Mouse (Mus musculus) midbrain, postnatal 0 days (tissue): Measurements from ENCODE around the gene Clec9a. TPM values are rescaled to one million over a fixed set of nuclear protein-coding genes. Genes with fewer than 3 reads are reported as not detected.

Experiments
- ATAC-seq: fragments of 200-750 bp; cut with Nextera tagmentation; 2 replicates; pipeline ENCODE4 v1.8.0; 2017; ENCODE audit warnings: moderate number of reproducible peaks, mild to moderate bottlenecking, moderate TSS enrichment, moderate library complexity; ENCODE audit not compliant: low FRiP score
- DNase-seq: peaks from one replicate; pipeline ENCODE4 v3.0.0-alpha.2; 2015; ENCODE audit warnings: low spot score
- H3K27ac ChIP-seq: fragments of 300-500 bp; sonication (generic); 2 replicates; pipeline ENCODE4 v1.5.1; 2014; ENCODE audit warnings: low read depth, mild to moderate bottlenecking, low read length, mixed read lengths
- H3K27me3 ChIP-seq: fragments of 300-500 bp; sonication (generic); 2 replicates; pipeline ENCODE4 v1.6.1; 2014; ENCODE audit warnings: low read length, control low read depth, mixed read lengths; ENCODE audit not compliant: insufficient read depth
- H3K36me3 ChIP-seq: fragments of 300-500 bp; sonication (generic); 2 replicates; pipeline ENCODE4 v1.6.1; 2014; ENCODE audit warnings: low read length, control low read depth, mixed read lengths; ENCODE audit not compliant: insufficient read depth
- H3K4me1 ChIP-seq: fragments of 300-500 bp; sonication (generic); 2 replicates; pipeline ENCODE4 v1.6.1; 2014; ENCODE audit warnings: mild to moderate bottlenecking, control low read depth, antibody characterized with exemption, low read length, mixed read lengths; ENCODE audit not compliant: insufficient read depth
- H3K4me2 ChIP-seq: fragments of 300-500 bp; sonication (generic); 2 replicates; pipeline ENCODE4 v1.6.1; 2014; ENCODE audit warnings: low read depth, mild to moderate bottlenecking, low read length, mixed read lengths; ENCODE audit not compliant: poor library complexity, severe bottlenecking
- H3K4me3 ChIP-seq: fragments of 300-500 bp; sonication (generic); 2 replicates; pipeline ENCODE4 v1.5.1; 2014; ENCODE audit warnings: low read depth, mild to moderate bottlenecking, low read length, moderate library complexity
- H3K9ac ChIP-seq: fragments of 300-500 bp; sonication (generic); replicated peaks from 2 replicates; pipeline ENCODE4 v1.6.1; 2014; ENCODE audit warnings: mild to moderate bottlenecking, low read length, moderate library complexity, mixed read lengths; ENCODE audit not compliant: poor library complexity, severe bottlenecking
- H3K9me3 ChIP-seq: fragments of 300-500 bp; sonication (generic); 2 replicates; pipeline ENCODE4 v1.6.1; 2016; ENCODE audit warnings: low read length, control low read depth
- CTCF ChIP-seq: IDR thresholded peaks from 2 replicates; pipeline ENCODE4 v1.5.1; 2016; ENCODE audit warnings: antibody characterized with exemption, mild to moderate bottlenecking
- WGBS: fragments of 180-500 bp; shearing (Covaris S2); extraction: QIAGEN DNeasy Blood & Tissue Kit; methylation state at CpG from one replicate; pipeline ENCODE4 v1.1.7; 2014; 5-methylcytosine and 5-hydroxymethylcytosine counted together
- polyA plus RNA-seq: library from polyadenylated mRNA; unstranded; fragments of >200 nt; fragmentation: Nextera tagmentation; extraction: Ambion mirVana; gene quantifications from 2 replicates; pipeline ENCODE4 v1.2.1, GENCODE M21; 2015
- total RNA-seq: library from RNA; depleted of rRNA; stranded (reverse); fragments of >200 nt; gene quantifications from 2 replicates; pipeline ENCODE4 v1.2.3, GENCODE M21; 2014

Clec9a gene
- total and polyA plus RNA-seq, 2 experiments from 2014 or later: 0.07 TPM; not detected in 1

- Histone ChIP-seq H3K9ac (no peak overlapping the region), H3K27me3 (no peaks in the 10 kb centered on the region), H3K4me1 (no peaks in the 10 kb centered on the region), H3K27ac (no peak overlapping the region), H3K4me3 (no peak overlapping the region), H3K9me3 (no peaks in the 10 kb centered on the region), H3K4me2 (no peak overlapping the region), H3K36me3 (no peaks in the 10 kb centered on the region)
- DNase-seq (no peak), ATAC-seq (no peak)
- 51% methylated on average over 2 of the region's 2 CpGs for WGBS
- no peak for TF ChIP-seq CTCF
Observed at GRCm38 (mm10) chr6:129407324-129407723, 1.3 kb upstream of the Clec9a start.

- H3K36me3 ChIP-seq: no peaks in the 10 kb centered on the region
- H3K9me3 ChIP-seq: no peaks in the 10 kb centered on the region
- H3K4me1 ChIP-seq: no peaks in the 10 kb centered on the region
- ATAC-seq (peak; percentile 54; the same call in 1 of the 2 replicates), DNase-seq (no peak)
- WGBS: 78% methylated on average over 1 of the region's 1 CpGs
- H3K27me3 ChIP-seq: no peaks in the 10 kb centered on the region
- H3K9ac ChIP-seq: no peak overlapping the region
- TF ChIP-seq CTCF: no peak
- H3K4me3 ChIP-seq: no peak overlapping the region
- no peak overlapping the region for H3K27ac ChIP-seq
- H3K4me2 ChIP-seq: no peak overlapping the region
Observed at GRCm38 (mm10) chr6:129414177-129414576, 5.5 kb downstream of the Clec9a start.

- ATAC-seq: no peak
Observed at GRCm38 (mm10) chr6:129422311-129422710, 13.6 kb downstream of the Clec9a start.

GRCm38 (mm10) chr6:129423040-129423733, 14.5 kb downstream of the Clec9a start:
- H3K9me3 ChIP-seq: no peaks in the 10 kb centered on the region
- no peak overlapping the region for H3K4me3 ChIP-seq
- no peaks in the 10 kb centered on the region for H3K36me3 ChIP-seq
- ATAC-seq (no peak), DNase-seq (peak; percentile 36)
- no peak overlapping the region for H3K4me2 ChIP-seq
- TF ChIP-seq CTCF: no peak
- H3K27me3 ChIP-seq: no peaks in the 10 kb centered on the region
- H3K9ac ChIP-seq: no peak overlapping the region
- no peak overlapping the region for H3K27ac ChIP-seq
- H3K4me1 ChIP-seq: no peaks in the 10 kb centered on the region
- WGBS: 65% methylated on average over 4 of the region's 4 CpGs

More at GRCm38 (mm10) chr6:129422311-129422710, 13.6 kb downstream of the Clec9a start:
- Histone ChIP-seq H3K9ac (no peak overlapping the region), H3K36me3 (no peaks in the 10 kb centered on the region), H3K4me1 (no peaks in the 10 kb centered on the region), H3K27ac (no peak overlapping the region), H3K4me3 (no peak overlapping the region), H3K9me3 (no peaks in the 10 kb centered on the region), H3K4me2 (no peak overlapping the region), H3K27me3 (no peaks in the 10 kb centered on the region)
- TF ChIP-seq CTCF: no peak
- 83% methylated on average over 3 of the region's 3 CpGs for WGBS
- DNase-seq: no peak

- H3K9me3 ChIP-seq: no peaks in the 10 kb centered on the region
- ATAC-seq (peak; percentile 76), DNase-seq (peak; percentile 72)
- no peak overlapping the region for H3K27ac ChIP-seq
- H3K4me3 ChIP-seq: no peak overlapping the region
- no peak overlapping the region for H3K9ac ChIP-seq
- TF ChIP-seq CTCF: peak; percentile 81
- no peaks in the 10 kb centered on the region for H3K27me3 ChIP-seq
- no peaks in the 10 kb centered on the region for H3K4me1 ChIP-seq
- 12% methylated on average over 1 of the region's 1 CpGs for WGBS
- no peaks in the 10 kb centered on the region for H3K36me3 ChIP-seq
- no peak overlapping the region for H3K4me2 ChIP-seq
Observed at GRCm38 (mm10) chr6:129423734-129424072, 15.0 kb downstream of the Clec9a start.

GRCm38 (mm10) chr6:129425217-129425616, 16.6 kb downstream of the Clec9a start:
- Histone ChIP-seq H3K27ac (no peak overlapping the region), H3K36me3 (no peaks in the 10 kb centered on the region), H3K4me2 (no peak overlapping the region), H3K4me1 (no peaks in the 10 kb centered on the region), H3K27me3 (no peaks in the 10 kb centered on the region), H3K9me3 (no peaks in the 10 kb centered on the region), H3K4me3 (no peak overlapping the region), H3K9ac (no peak overlapping the region)
- WGBS: 79% methylated on average over 5 of the region's 5 CpGs
- ATAC-seq: no peak
- no peak for DNase-seq
- TF ChIP-seq CTCF: no peak
